Mouse (Mus musculus) ES-Bruce4 (cell line): ENCODE data around the gene Znrd1as. TPM values are rescaled to one million over a fixed set of nuclear protein-coding genes. Genes with fewer than 3 reads are reported as not detected.

Source experiments
- H3K27ac ChIP-seq: 2 replicates; pipeline ENCODE4 v1.5.1; 2012; ENCODE audit warnings: low read length, inconsistent platforms; ENCODE audit not compliant: insufficient read depth
- H3K27me3 ChIP-seq: 2 replicates; pipeline ENCODE4 v1.6.1; 2012; ENCODE audit warnings: mild to moderate bottlenecking, low read length, inconsistent platforms; ENCODE audit not compliant: control insufficient read depth, poor library complexity, insufficient read depth, severe bottlenecking
- H3K36me3 ChIP-seq: 2 replicates; pipeline ENCODE4 v1.6.1; 2012; ENCODE audit warnings: inconsistent platforms, mild to moderate bottlenecking, low read length, moderate library complexity; ENCODE audit not compliant: control insufficient read depth, poor library complexity, insufficient read depth, severe bottlenecking
- H3K4me1 ChIP-seq: one replicate; pipeline ENCODE4 v1.8.1; 2011; ENCODE audit warnings: low read length; ENCODE audit not compliant: control insufficient read depth, insufficient read depth
- H3K4me3 ChIP-seq: 2 replicates; pipeline ENCODE4 v1.5.1; 2011; ENCODE audit warnings: low read depth, mild to moderate bottlenecking, low read length
- H3K9ac ChIP-seq: 2 replicates; pipeline ENCODE4 v1.6.1; 2012; ENCODE audit warnings: low read depth, mild to moderate bottlenecking, inconsistent platforms; ENCODE audit not compliant: poor library complexity, severe bottlenecking
- H3K9me3 ChIP-seq: replicated peaks from 2 replicates; pipeline ENCODE4 v1.6.1; 2012; ENCODE audit warnings: mild to moderate bottlenecking, low read length, inconsistent platforms; ENCODE audit not compliant: control insufficient read depth, poor library complexity, insufficient read depth, severe bottlenecking
- CTCF ChIP-seq: IDR thresholded peaks from one replicate; pipeline ENCODE4 v1.8.1; 2011; ENCODE audit warnings: low read depth, low read length
- EP300 ChIP-seq: IDR thresholded peaks from 2 replicates; pipeline ENCODE4 v1.6.1; 2011; ENCODE audit warnings: low read depth, low read length; ENCODE audit not compliant: insufficient read depth
- POLR2A ChIP-seq: IDR thresholded peaks from one replicate; pipeline ENCODE4 v1.8.1; 2011; ENCODE audit warnings: low read length; ENCODE audit not compliant: insufficient read depth
- polyA plus RNA-seq: library from polyadenylated mRNA; stranded (reverse); fragments of >200 nt; gene quantifications from 2 replicates; pipeline ENCODE4 v1.2.4, GENCODE M21; 2011; ENCODE audit warnings: low read depth; ENCODE audit not compliant: missing spikeins, insufficient read depth, insufficient read length

Gene Znrd1as
- polyA plus RNA-seq, 1 experiment: 30.5 TPM

- Histone ChIP-seq H3K36me3 (peaks cover 9% of the 10 kb centered on the region), H3K27me3 (no peaks in the 10 kb centered on the region), H3K4me3 (no peak overlapping the region), H3K9ac (peak overlapping the region; percentile 74), H3K4me1 (peaks cover 6% of the 10 kb centered on the region), H3K27ac (peak overlapping the region; percentile 99), H3K9me3 (no peaks in the 10 kb centered on the region)
- TF ChIP-seq POLR2A (peak; percentile 43), CTCF (no peak), EP300 (no peak)
These were observed 14.4 kb downstream of the Znrd1as start for GRCm38 (mm10) chr17:36972791-36973190.

GRCm38 (mm10) chr17:36973271-36973787 is 14.9 kb downstream of the Znrd1as start:
- peaks cover 7% of the 10 kb centered on the region for H3K36me3 ChIP-seq
- no peaks in the 10 kb centered on the region for H3K9me3 ChIP-seq
- H3K4me1 ChIP-seq: peaks cover 8% of the 10 kb centered on the region
- H3K9ac ChIP-seq: peak overlapping the region; percentile 79
- peak; percentile 96 for TF ChIP-seq EP300
- TF ChIP-seq POLR2A: no peak
- H3K27ac ChIP-seq: peak overlapping the region; percentile 99
- no peaks in the 10 kb centered on the region for H3K27me3 ChIP-seq
- H3K4me3 ChIP-seq: no peak overlapping the region

GRCm38 (mm10) chr17:36981221-36981813 is 22.9 kb downstream of the Znrd1as start, which contains the start of gene 2410137M14Rik:
Gene 2410137M14Rik (minus strand): TSS chr17:36981237.
- peak within 1 kb of the TSS; percentile 99 for H3K27ac ChIP-seq

GRCm38 (mm10) chr17:36981845-36982244 is 23.5 kb downstream of the Znrd1as start:
- no peak for TF ChIP-seq EP300
- TF ChIP-seq POLR2A: no peak
- no peak for TF ChIP-seq CTCF
- Histone ChIP-seq H3K27ac (peak overlapping the region; percentile 99), H3K9me3 (no peaks in the 10 kb centered on the region), H3K4me1 (peaks cover 14% of the 10 kb centered on the region), H3K27me3 (no peaks in the 10 kb centered on the region), H3K9ac (peak overlapping the region; percentile 68), H3K36me3 (no peaks in the 10 kb centered on the region; the same call in 1 of the 2 replicates), H3K4me3 (no peak overlapping the region)

More at GRCm38 (mm10) chr17:36981221-36981813, 22.9 kb downstream of the Znrd1as start, which contains the start of gene 2410137M14Rik:
- Histone ChIP-seq H3K4me3 (peak within 1 kb of the TSS; percentile 48), H3K9ac (peak within 1 kb of the TSS; percentile 68), H3K9me3 (no peaks in the 10 kb centered on the region), H3K27me3 (no peaks in the 10 kb centered on the region), H3K36me3 (no peaks in the 10 kb centered on the region; the same call in 1 of the 2 replicates), H3K4me1 (peaks cover 11% of the 10 kb centered on the region)
- no peak for TF ChIP-seq EP300
- TF ChIP-seq POLR2A: no peak
- TF ChIP-seq CTCF: no peak

- H3K4me3 ChIP-seq: 0 out of 2 replicates have a peak overlapping the region, but pooled peaks have one; percentile 25
- H3K9me3 ChIP-seq: no peaks in the 10 kb centered on the region
- H3K27me3 ChIP-seq: no peaks in the 10 kb centered on the region
- peak; percentile 65 for TF ChIP-seq EP300
- no peak for TF ChIP-seq CTCF
- TF ChIP-seq POLR2A: no peak
- peaks cover 14% of the 10 kb centered on the region for H3K4me1 ChIP-seq
- no peaks in the 10 kb centered on the region; the same call in 1 of the 2 replicates for H3K36me3 ChIP-seq
- H3K27ac ChIP-seq: peak overlapping the region; percentile 99
- peak overlapping the region; percentile 40; the same call in 1 of the 2 replicates for H3K9ac ChIP-seq
These were observed 24.1 kb downstream of the Znrd1as start for GRCm38 (mm10) chr17:36982253-36983155.
